Mouse (Mus musculus) skeletal muscle tissue, postnatal 0 days (tissue): ENCODE data around the gene Itk. TPM values are rescaled to one million over a fixed set of nuclear protein-coding genes. Genes with fewer than 3 reads are reported as not detected.

ENCODE experiments used
- polyA plus RNA-seq: library from polyadenylated mRNA; unstranded; fragments of >200 nt; fragmentation: Nextera tagmentation; extraction: Ambion mirVana; gene quantifications from 2 replicates; pipeline ENCODE4 v1.2.1, GENCODE M21; 2015

The Itk gene
- polyA plus RNA-seq = 0.04 and 0.07 TPM in 2 replicates

DNA sequence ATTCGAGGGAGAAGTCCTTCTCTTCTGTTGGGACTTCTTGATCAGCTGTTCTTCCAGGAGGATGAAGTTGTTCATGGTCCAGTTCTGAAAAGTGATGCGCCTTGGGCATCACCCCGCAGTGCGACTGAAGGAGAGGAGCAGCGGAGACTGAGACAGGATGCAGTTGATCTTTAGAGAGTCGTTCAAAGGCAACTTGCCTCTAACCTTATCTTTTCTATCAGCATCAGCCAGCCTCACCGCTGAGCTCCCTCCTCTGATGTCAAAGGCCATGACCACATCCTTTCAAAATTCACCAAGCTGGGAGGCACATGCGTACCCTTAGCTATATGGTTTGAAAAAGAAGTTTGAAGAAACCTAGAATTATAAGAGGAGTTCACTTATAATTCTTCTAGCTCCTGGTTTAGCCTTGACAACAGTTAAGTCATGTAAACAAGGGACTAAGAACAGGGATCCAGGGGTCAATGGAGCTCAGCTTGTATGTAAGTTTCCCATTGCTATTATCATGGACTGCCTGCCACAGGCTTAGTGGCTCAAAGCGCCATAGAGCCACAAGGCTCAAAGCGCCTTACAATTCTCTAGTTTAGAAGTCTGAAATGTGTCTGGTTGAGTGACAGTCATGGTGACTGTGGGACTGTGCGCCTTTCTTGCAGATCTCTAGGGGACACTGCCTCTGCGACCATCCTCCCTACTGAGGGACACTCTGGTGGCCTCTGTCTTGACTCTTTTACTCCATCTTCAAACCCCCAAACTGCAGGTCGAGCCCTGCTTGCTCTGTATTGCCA is at the start of gene Itk:
TSS of gene Itk (minus strand) at position 180 of the 782 bp plus-strand sequence.

DNA sequence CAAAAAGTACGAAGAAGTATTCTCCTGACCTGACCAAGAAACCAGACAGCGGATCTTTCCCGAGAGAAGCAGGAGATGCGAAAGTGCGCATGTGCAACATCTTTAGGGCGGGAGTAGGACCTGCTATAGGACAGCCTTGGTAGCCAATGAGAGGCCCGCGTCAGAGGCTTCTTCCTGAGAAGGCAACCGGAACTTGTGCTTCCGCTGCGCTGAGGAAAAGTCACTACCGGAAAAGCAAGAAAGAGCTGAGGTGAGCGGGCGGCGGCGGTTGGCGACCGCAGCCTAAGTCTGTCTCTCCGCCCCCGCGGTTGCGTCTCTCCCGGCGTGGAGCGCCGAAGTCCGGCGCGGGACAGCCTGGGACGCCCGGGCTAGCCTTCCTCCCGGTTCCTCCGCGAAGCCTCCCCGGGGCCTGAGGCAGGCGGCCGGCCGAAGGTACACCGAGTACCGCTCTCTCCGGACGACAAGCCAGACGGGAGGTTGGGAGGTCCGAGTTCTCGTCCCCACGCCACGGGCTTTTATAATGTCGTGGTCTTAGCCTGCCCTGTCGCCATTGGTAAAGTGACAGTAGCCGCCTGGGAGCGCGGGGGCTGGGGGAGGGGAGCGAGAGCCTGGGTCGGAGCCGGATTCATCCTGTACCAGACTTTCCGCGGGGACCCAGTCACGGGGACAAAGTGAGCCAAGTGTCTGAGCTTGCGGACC is 47.6 kb upstream of the Itk start, which contains the start of gene Med7:
TSS of gene Med7 (plus strand) at position 166 of the 699 bp plus-strand sequence.

DNA sequence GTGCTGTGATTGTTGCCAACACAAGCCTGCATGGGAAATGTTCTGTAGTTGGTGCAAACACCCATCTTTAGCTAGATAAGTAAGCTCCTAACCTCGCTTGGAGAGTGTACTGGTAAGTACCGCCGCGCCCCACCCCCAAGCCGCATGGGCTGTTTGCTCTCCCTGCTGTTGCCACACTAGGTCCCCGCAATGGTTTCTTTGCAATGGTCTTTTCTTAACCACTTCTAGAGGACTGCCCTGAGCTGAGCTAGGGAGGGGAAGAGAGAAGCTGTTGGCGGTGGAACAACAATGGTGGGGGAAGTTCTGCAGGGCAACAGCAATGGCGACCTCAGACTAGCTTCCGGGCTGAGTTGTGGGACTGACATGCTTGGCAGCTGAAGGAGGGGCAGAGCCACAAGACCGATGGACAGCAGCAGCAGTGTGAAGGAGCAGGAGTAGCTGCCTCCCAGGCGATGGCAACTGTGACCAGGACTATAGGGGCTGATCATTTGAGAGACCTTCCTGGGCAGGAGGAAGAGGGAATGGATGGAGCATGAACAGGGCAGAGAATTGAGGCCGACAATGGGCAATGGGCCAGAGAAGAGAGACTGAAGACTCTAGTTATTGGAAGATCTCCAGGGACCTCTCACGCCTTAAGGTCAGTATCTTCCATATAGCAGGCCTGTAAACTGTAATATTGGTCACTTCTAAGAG is 7.0 kb upstream of the Itk start, which contains the start of gene Fam71b:
TSS of gene Fam71b (plus strand) at position 393 of the 693 bp plus-strand sequence.

DNA sequence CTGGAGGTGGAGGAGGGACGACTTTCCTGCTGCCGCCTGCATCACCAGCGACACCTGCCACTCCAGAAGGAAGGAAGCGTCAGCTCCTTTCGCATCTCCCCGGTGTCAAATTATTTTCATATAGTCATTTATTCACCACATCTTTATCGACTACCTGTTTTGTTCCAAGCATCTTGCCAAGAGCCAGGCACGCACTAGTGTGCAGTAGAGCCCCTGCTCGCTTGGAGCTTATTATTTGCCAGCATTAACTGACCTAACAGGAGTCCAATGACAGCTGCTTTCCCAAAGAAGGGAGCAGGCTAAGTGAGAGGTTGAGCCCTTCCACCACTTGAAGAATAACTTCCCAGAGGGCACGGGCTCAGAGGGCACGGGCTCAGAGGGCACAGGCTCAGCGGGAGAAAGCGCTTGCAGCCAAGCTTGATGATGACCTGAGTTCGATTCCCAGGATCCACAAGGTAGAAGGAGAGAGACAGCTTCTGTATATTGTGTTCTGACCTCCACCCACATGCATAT is 76.7 kb downstream of the Itk start, which contains the start of gene Cyfip2:
TSS of gene Cyfip2 (minus strand) at position 337 of the 513 bp plus-strand sequence.

Other genes with a start within 250 kb of the Itk start
- gene Nipal4, start 223.0 kb downstream of the Itk start, polyA plus RNA-seq = 0.24 and 0.82 TPM in 2 replicates
- 0.54 TPM in 1 of 2 replicates, not detected in the other for gene Fndc9, start 154.0 kb downstream of the Itk start, polyA plus RNA-seq
- gene Cyfip2, start 76.7 kb downstream of the Itk start, polyA plus RNA-seq = 1.1 and 1.7 TPM in 2 replicates
- not detected in 2 replicates for gene Fam71b, start 7.0 kb upstream of the Itk start, polyA plus RNA-seq
- 36.2 and 38.5 TPM in 2 replicates for gene Med7, start 47.4 kb upstream of the Itk start, polyA plus RNA-seq
- 0.15 and 0.18 TPM in 2 replicates for gene Havcr2, start 65.4 kb upstream of the Itk start, polyA plus RNA-seq
- gene Gm12169, start 134.7 kb upstream of the Itk start, polyA plus RNA-seq = not detected in 2 replicates
- gene BC053393, start 182.0 kb upstream of the Itk start, polyA plus RNA-seq = not detected in 2 replicates
- gene Dppa1, start 239.7 kb upstream of the Itk start, polyA plus RNA-seq = not detected in 2 replicates